Mouse (Mus musculus): Measurements from ENCODE around the gene Dusp1. TPM values are rescaled to one million over a fixed set of nuclear protein-coding genes. Genes with fewer than 3 reads are reported as not detected.

Gene Dusp1
- polyA plus RNA-seq, 1 experiment from 2014 or later: 22.5 TPM

- peaks cover 21% of the 10 kb centered on the region for H3K27me3 ChIP-seq (replicated peaks; ENCODE audit: low read depth, poor library complexity, severe bottlenecking)
- no peaks in the 10 kb centered on the region for H3K9me3 ChIP-seq
- peaks cover 24% of the 10 kb centered on the region for H3K4me1 ChIP-seq
- H3K36me3 ChIP-seq (replicated peaks): peaks cover 7% of the 10 kb centered on the region
- WGBS: 64% methylated on average over 4 of the region's 4 CpGs
- no peak overlapping the region for H3K27ac ChIP-seq (replicated peaks)
- no peak overlapping the region for H3K4me3 ChIP-seq
- no peak for DNase-seq (ENCODE audit: low spot score)
These were observed 50.7 kb downstream of the Dusp1 start for GRCm38 (mm10) chr17:26511256-26511655.

DNA sequence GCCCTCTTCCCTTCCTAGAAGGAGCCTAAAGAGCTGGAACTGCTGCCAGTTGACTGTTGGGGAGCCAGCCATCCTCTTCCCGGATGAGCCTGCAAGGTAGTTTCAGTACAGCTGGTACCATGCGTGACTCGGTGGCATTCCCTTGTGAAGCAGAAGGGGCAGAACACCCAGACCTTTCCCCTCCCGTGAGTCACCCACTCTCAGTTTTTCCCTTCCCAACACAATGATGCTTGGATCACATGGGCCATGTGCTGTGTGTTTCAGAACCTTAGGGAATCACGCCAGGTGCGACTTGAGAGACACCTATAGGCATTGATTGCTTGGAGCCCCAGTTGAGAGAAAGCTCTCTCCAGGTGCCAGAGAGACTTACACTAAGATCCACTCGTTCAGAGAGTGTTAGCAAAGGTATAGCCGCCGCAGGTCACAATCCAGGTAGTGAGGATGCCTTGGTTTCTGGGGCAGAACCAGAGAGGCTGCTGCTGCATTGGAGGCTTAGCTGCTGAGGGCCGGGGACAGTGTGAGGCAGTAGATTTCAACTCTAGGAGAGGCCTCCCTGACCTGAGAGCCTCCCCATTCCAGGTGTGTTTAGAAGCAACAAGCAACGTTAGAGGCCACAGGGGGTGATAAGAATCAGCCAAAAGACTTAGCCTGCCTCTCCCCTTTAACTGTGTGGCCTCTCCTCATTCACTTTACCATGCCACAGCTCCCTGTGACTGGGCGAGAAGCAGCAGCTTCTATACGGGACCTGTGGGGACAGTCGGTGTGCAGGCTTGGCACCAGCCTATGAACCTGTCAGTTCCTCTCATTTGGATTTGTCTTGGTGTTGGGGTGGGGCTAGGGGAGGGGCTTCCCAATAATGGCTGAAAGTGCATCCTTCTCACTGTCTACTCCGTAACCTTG, 51.5 kb downstream of the Dusp1 start:
- WGBS: 74% methylated on average over 15 of the region's 15 CpGs
- no peak overlapping the region for H3K4me3 ChIP-seq
- no peaks in the 10 kb centered on the region for H3K9me3 ChIP-seq
- DNase-seq (ENCODE audit: low spot score): no peak
- H3K36me3 ChIP-seq (replicated peaks): peaks cover 16% of the 10 kb centered on the region
- H3K27ac ChIP-seq (replicated peaks): no peak overlapping the region
- H3K4me1 ChIP-seq: peaks cover 32% of the 10 kb centered on the region
- H3K27me3 ChIP-seq (replicated peaks; ENCODE audit: low read depth, poor library complexity, severe bottlenecking): peaks cover 21% of the 10 kb centered on the region

- peaks cover 21% of the 10 kb centered on the region for H3K36me3 ChIP-seq (replicated peaks)
- peaks cover 45% of the 10 kb centered on the region for H3K4me1 ChIP-seq
- peaks cover 21% of the 10 kb centered on the region for H3K27me3 ChIP-seq (replicated peaks; ENCODE audit: low read depth, poor library complexity, severe bottlenecking)
- H3K4me3 ChIP-seq: peak overlapping the region; percentile 66
- DNase-seq (ENCODE audit: low spot score): peak; percentile 88
- WGBS: 26% methylated on average over 25 of the region's 25 CpGs
- H3K9me3 ChIP-seq: no peaks in the 10 kb centered on the region
- H3K27ac ChIP-seq (replicated peaks): peak overlapping the region; percentile 97
These were observed 52.8 kb downstream of the Dusp1 start for GRCm38 (mm10) chr17:26508961-26509771.

DNA sequence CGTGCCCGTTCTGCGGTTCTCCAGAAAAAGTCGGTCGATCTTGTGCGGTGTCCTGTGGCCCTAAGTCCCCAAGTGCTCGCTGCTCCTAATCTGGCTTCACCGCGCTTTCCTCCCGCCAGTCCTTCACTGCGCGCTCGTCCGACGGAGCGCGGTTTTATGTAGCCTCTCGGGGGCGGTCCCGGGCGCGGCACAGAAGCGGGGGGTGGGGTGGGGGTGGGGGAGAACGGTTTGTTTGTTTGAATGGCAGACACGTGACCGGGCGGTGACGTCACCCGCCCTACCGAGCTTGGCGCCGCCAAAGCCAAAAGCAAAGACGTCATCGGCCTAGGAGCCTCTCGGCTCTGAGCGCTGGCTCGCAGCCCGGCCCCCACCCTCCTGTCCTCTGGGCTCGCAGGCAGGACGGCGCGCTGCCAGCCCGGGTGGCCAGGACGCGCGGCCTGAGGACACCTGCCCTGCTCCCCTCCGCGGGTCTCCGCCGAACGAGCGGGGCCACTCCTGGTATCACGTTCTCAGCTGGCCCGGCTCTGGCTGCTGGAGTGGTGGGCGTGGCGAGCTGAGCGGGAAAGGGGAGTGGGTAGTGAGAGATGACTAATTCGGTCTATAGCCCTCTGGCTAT, 53.5 kb downstream of the Dusp1 start:
- peaks cover 21% of the 10 kb centered on the region for H3K36me3 ChIP-seq (replicated peaks)
- DNase-seq (ENCODE audit: low spot score): peak; percentile 97
- H3K4me1 ChIP-seq: peaks cover 52% of the 10 kb centered on the region
- under 1% methylated on average over 58 of the region's 58 CpGs for WGBS
- no peaks in the 10 kb centered on the region for H3K9me3 ChIP-seq
- H3K27me3 ChIP-seq (replicated peaks; ENCODE audit: low read depth, poor library complexity, severe bottlenecking): peaks cover 21% of the 10 kb centered on the region
- H3K4me3 ChIP-seq: peak overlapping the region; percentile 66
- H3K27ac ChIP-seq (replicated peaks): peak overlapping the region; percentile 97

DNA sequence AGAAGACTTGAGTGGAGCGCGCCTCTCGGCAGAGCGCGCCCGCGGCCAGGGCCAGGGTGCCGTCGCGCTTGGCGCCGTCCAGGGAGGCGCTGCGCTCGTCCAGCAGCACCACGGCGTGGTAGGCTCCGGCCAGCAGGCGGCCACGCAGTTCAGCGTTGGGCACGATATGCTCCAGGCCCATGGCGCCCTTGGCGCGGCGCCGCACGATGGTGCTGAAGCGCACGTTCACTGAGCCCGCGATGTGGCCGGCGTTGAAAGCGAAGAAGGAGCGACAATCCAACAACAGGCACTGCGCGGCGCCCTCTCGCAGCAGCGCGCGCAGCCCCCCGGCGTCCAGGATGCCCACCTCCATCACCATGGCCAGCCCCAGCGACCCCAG, 54.0 kb downstream of the Dusp1 start:
- Histone ChIP-seq H3K27me3 (replicated peaks; ENCODE audit: low read depth, poor library complexity, severe bottlenecking) (peaks cover 21% of the 10 kb centered on the region), H3K4me1 (peaks cover 57% of the 10 kb centered on the region), H3K9me3 (no peaks in the 10 kb centered on the region), H3K36me3 (replicated peaks) (peaks cover 21% of the 10 kb centered on the region), H3K4me3 (peak overlapping the region; percentile 66), H3K27ac (replicated peaks) (peak overlapping the region; percentile 97)
- WGBS: under 1% methylated on average over 46 of the region's 46 CpGs
- DNase-seq (ENCODE audit: low spot score): peak; percentile 85

DNA sequence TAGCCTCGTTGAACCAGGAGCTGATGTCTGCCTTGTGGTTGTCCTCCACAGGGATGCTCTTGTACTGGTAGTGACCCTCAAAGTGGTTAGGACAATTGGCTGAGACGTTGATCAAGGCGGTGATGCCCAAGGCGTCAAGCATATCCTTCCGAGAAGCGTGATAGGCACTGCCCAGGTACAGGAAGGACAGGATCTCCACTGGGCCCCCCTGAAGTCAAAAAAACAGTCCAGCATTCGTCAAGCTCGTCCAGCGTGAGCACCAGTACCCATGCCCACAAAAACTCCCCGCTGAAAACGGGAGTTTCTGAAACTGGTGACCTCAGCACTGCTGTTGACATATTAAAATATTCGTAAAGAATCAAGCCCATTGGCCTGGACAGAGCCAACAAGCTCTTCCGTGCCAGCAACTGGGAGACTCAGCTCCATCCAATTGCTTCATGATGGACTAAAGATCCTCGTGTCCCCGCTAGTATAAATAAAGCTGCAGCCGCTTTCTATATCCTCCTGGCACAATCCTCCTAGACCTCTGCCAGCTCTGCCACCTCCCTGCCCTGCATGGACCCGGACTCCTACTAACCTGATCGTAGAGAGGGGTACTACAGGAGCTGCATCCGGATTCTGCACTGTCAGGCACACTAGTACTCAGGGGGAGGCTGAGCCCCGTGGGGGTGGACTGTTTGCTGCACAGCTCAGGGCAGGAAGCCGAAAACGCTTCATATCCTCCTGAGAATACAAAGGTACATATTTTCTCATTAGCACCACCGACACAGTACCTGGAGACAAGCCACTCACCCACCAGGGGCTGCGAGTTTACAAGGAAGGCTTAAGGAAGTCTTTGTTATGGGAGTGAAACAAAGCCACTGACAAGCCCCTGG, 54.7 kb downstream of the Dusp1 start:
- Histone ChIP-seq H3K4me1 (peaks cover 62% of the 10 kb centered on the region), H3K9me3 (no peaks in the 10 kb centered on the region), H3K27ac (replicated peaks) (peak overlapping the region; percentile 97), H3K27me3 (replicated peaks; ENCODE audit: low read depth, poor library complexity, severe bottlenecking) (peaks cover 17% of the 10 kb centered on the region), H3K4me3 (peak overlapping the region; percentile 66), H3K36me3 (replicated peaks) (peaks cover 21% of the 10 kb centered on the region)
- WGBS: 27% methylated on average over 24 of the region's 24 CpGs
- DNase-seq (ENCODE audit: low spot score): peak; percentile 51

GRCm38 (mm10) chr17:26506031-26506641, 55.8 kb downstream of the Dusp1 start:
- H3K27me3 ChIP-seq (replicated peaks; ENCODE audit: low read depth, poor library complexity, severe bottlenecking): peaks cover 11% of the 10 kb centered on the region
- H3K4me3 ChIP-seq: peak overlapping the region; percentile 66
- WGBS: 83% methylated on average over 14 of the region's 14 CpGs
- DNase-seq (ENCODE audit: low spot score): no peak
- peak overlapping the region; percentile 51; the same call in 1 of the 2 replicates for H3K27ac ChIP-seq (replicated peaks)
- no peaks in the 10 kb centered on the region for H3K9me3 ChIP-seq
- peaks cover 63% of the 10 kb centered on the region for H3K4me1 ChIP-seq
- H3K36me3 ChIP-seq (replicated peaks): peaks cover 21% of the 10 kb centered on the region

DNA sequence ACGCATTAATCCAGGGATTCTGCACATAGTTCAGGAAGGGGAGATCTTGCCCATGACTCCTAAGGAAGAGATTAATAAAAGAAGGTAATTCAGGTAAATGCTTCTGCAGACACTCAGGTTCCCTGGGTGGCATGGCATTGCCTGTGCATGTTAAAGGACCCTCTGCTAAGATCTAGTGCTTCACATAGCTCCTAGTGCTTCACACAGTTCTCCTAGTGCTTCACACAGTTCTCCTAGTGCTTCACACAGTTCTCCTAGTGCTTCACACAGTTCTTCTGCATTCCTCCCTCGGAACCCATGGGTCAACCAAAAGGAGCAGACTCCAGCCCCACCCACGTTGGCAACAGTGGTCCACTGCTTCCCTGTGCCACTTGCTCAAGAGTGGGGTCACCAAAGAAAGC, 56.7 kb downstream of the Dusp1 start:
- no peak overlapping the region for H3K27ac ChIP-seq (replicated peaks)
- H3K4me1 ChIP-seq: peaks cover 63% of the 10 kb centered on the region
- WGBS: 78% methylated on average over 3 of the region's 3 CpGs
- DNase-seq (ENCODE audit: low spot score): no peak
- no peaks in the 10 kb centered on the region for H3K9me3 ChIP-seq
- H3K36me3 ChIP-seq (replicated peaks): peaks cover 21% of the 10 kb centered on the region
- H3K4me3 ChIP-seq: peak overlapping the region; percentile 8; the same call in 1 of the 2 replicates
- H3K27me3 ChIP-seq (replicated peaks; ENCODE audit: low read depth, poor library complexity, severe bottlenecking): peaks cover 3% of the 10 kb centered on the region; the same call in 1 of the 2 replicates

DNA sequence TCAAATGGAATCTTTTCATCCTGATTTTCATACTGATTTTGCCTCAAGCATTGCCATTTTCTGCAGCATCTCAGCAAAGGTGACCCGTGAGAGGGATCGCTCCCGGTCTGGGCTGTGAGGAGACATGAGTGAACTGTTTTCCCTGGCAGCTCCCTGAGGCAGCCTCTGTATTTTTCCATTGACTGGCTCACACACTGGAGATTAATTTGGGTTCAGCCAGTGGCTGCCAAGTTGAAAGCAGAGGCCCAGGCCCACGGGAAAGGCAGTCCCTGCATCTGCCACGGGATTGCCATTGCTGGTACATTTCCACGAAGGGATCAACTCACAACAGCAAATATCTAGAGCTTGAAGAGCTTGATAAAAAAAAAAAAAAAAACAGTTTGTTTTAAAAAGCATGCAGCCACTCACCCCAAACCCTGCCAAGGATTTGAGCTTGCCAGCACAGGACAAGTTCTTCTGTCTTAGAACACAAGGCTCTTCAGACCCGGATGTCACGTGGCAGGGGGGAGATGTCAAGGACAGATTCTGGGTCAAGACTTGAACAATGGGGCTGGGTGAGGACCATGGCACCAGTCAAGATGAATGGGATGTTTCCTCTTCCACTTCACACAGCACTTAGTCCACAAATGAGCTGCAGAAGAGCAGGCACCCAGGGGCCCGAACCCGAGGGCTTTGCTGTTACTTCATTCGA, 57.8 kb downstream of the Dusp1 start:
- Histone ChIP-seq H3K27ac (replicated peaks) (peak overlapping the region; percentile 90), H3K4me1 (peaks cover 59% of the 10 kb centered on the region), H3K9me3 (no peaks in the 10 kb centered on the region), H3K36me3 (replicated peaks) (peaks cover 21% of the 10 kb centered on the region), H3K27me3 (replicated peaks; ENCODE audit: low read depth, poor library complexity, severe bottlenecking) (no peaks in the 10 kb centered on the region), H3K4me3 (peak overlapping the region; percentile 53)
- 46% methylated on average over 11 of the region's 11 CpGs for WGBS
- DNase-seq (ENCODE audit: low spot score): no peak

- H3K27ac ChIP-seq (replicated peaks): peak overlapping the region; percentile 90
- H3K27me3 ChIP-seq (replicated peaks; ENCODE audit: low read depth, poor library complexity, severe bottlenecking): no peaks in the 10 kb centered on the region
- WGBS: 4% methylated on average over 20 of the region's 20 CpGs
- peak; percentile 84 for DNase-seq (ENCODE audit: low spot score)
- H3K9me3 ChIP-seq: no peaks in the 10 kb centered on the region
- H3K4me1 ChIP-seq: peaks cover 56% of the 10 kb centered on the region
- H3K4me3 ChIP-seq: peak overlapping the region; percentile 53
- peaks cover 21% of the 10 kb centered on the region for H3K36me3 ChIP-seq (replicated peaks)
These were observed 58.9 kb downstream of the Dusp1 start for GRCm38 (mm10) chr17:26502808-26503671.
